ENCODE assay signal across 8 mouse cellular contexts in the genomic region with DNA sequence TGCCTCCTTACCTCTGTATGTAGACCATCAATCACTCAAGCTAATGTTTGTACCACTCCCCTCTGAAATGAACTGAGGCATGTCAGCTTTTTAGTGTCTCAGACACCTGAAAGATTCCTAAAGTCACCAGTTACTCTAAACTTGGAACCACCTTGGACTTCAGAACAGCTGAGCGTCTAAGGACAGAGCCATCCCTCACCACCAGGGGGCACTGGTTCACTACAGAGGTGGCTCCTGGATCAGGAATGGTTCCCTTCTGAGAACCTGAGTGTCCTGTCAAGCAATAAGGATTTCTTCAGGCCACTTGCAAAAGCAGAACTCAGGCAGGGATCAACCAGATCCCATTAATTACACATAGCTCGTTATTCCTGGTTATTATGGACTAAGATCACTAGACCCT. TPM values are rescaled to one million over a fixed set of nuclear protein-coding genes. Genes with fewer than 3 reads are reported as not detected.
A peak's percentile ranks its signal among the peaks of the same experiment; 100 is the strongest.
DNase-seq lines count a peak whose midpoint lies in the region; ATAC-seq and TF ChIP-seq lines count a peak whose summit lies in the region.
"Had no signal": no experiment of that assay in that cellular context is flagged by ENCODE, and none has a peak within 500 bp of the region (broad histone marks: within the 10 kb centered on the region; RNA-seq: fewer than 3 reads in every experiment).

No protein-coding gene starts in this region.

- DNase-seq in MEL-GATA-1-ER (ENCODE audit: extremely low read depth, low read depth): peak; percentile 49
- peak; percentile 89 for DNase-seq in adrenal gland, postnatal 25 days
- DNase-seq in embryonic facial prominence, embryonic 14.5 days (ENCODE audit: low spot score): peak; percentile 86
- DNase-seq in heart, postnatal 4 days: peak; percentile 91
- peak; percentile 65 to 78 for DNase-seq in layer of hippocampus, postnatal 14 days (ENCODE audit: low spot score in 2 of 2)

- no peak for TF ChIP-seq POLR2A in small intestine, adult 2 months (IDR thresholded peaks at IDR 0.05; ENCODE audit: low read depth, low read length)

- H3K4me2 ChIP-seq in embryonic facial prominence, embryonic 14.5 days (ENCODE audit: low read depth, low read length): no peak overlapping the region

- H3K36me3 ChIP-seq in embryonic facial prominence, embryonic 14.5 days (ENCODE audit: control insufficient read depth, insufficient read depth, low read length): no peaks in the 10 kb centered on the region
- no peaks in the 10 kb centered on the region for H3K36me3 ChIP-seq in small intestine, adult 2 months (ENCODE audit: control insufficient read depth, insufficient read depth, low read length)

- peak; percentile 87; the same call in 1 of the 2 replicates for TF ChIP-seq CTCF in small intestine, adult 2 months (IDR thresholded peaks at IDR 0.05; ENCODE audit: extremely low read depth, insufficient read length, insufficient replicate concordance, low read depth, low read length)

- H3K9me3 ChIP-seq in embryonic facial prominence, embryonic 14.5 days (ENCODE audit: control insufficient read depth, low read length): 0 out of 2 replicates have a peak, but pooled peaks cover 3% of the 10 kb centered on the region

- no peaks in the 10 kb centered on the region for H3K4me1 ChIP-seq in embryonic facial prominence, embryonic 14.5 days (ENCODE audit: control insufficient read depth, insufficient read depth, low read length)
- no peaks in the 10 kb centered on the region for H3K4me1 ChIP-seq in small intestine, adult 2 months (ENCODE audit: control insufficient read depth, insufficient read depth, insufficient read length, low read length)

- no peak overlapping the region for H3K27ac ChIP-seq in embryonic facial prominence, embryonic 14.5 days (replicated peaks; ENCODE audit: low read depth, low read length)
- no peak overlapping the region for H3K27ac ChIP-seq in small intestine, adult 2 months (ENCODE audit: insufficient read depth, low read depth, low read length)

- no peaks in the 10 kb centered on the region for H3K27me3 ChIP-seq in embryonic facial prominence, embryonic 14.5 days (replicated peaks; ENCODE audit: control insufficient read depth, insufficient read depth, low read length)
- H3K27me3 ChIP-seq in small intestine, adult 2 months (ENCODE audit: control insufficient read depth, insufficient read depth, low read length): no peaks in the 10 kb centered on the region

- H3K9ac ChIP-seq in embryonic facial prominence, embryonic 14.5 days (ENCODE audit: low read depth, low read length): no peak overlapping the region

- peak; percentile 55; the same call in 1 of the 2 replicates for ATAC-seq in embryonic facial prominence, embryonic 14.5 days (ENCODE audit: low read depth)
- ATAC-seq in megakaryocyte, adult 5-6 weeks (ENCODE audit: poor library complexity, severe bottlenecking): peak; percentile 89

- 7% methylated on average over 2 of the region's 2 CpGs for WGBS in embryonic facial prominence, embryonic 14.5 days
- 5% methylated on average over 2 of the region's 2 CpGs for WGBS in small intestine, adult 2 months

- no peak overlapping the region for H3K4me3 ChIP-seq in embryonic facial prominence, embryonic 14.5 days (ENCODE audit: low read depth, low read length)
- H3K4me3 ChIP-seq in small intestine, adult 2 months (ENCODE audit: low read depth, low read length): no peak overlapping the region
- H3K4me3 ChIP-seq: megakaryocyte, embryonic 14.5 days had no signal

RNA-seq across cellular contexts. Expression of a gene that starts 5.9 kb away (rescaled TPM):
- 24.6 and 25.7 TPM in 2 replicates for total RNA-seq in adrenal gland, postnatal 25 days (2021)
- 14.8 and 15.4 TPM in 2 replicates for polyA plus RNA-seq in embryonic facial prominence, embryonic 14.5 days (2014; fragmentation: Nextera tagmentation; extraction: Ambion mirVana)
- total RNA-seq in heart, postnatal 4 days (2021): 10 to 100 TPM; 31.9 to 32.1 TPM
- total RNA-seq in layer of hippocampus, postnatal 14 days (2021): 10 to 100 TPM; 46.1 to 48.1 TPM
- total RNA-seq in megakaryocyte, adult 5-6 weeks (2015): 35.4 and 37.3 TPM in 2 replicates
- 5.2 and 7.4 TPM in 2 replicates for total RNA-seq in megakaryocyte, adult 5-6 weeks (2017)
- polyA plus RNA-seq in small intestine, adult 2 months (2012; rRNA removed): 18.2 and 26.3 TPM in 2 replicates

RNA-seq across cellular contexts. Expression of a gene that starts 30.5 kb away (rescaled TPM):
- total RNA-seq in adrenal gland, postnatal 25 days (2021): 22.6 and 25.0 TPM in 2 replicates
- polyA plus RNA-seq in embryonic facial prominence, embryonic 14.5 days (2014; fragmentation: Nextera tagmentation; extraction: Ambion mirVana): 23.7 and 27.6 TPM in 2 replicates
- 10 to 100 TPM; 14.5 to 15.1 TPM for total RNA-seq in heart, postnatal 4 days (2021)
- total RNA-seq in layer of hippocampus, postnatal 14 days (2021): 10 to 100 TPM; 18.8 to 23.9 TPM
- total RNA-seq in megakaryocyte, adult 5-6 weeks (2015): 7.0 and 7.4 TPM in 2 replicates
- 10.2 and 11.9 TPM in 2 replicates for total RNA-seq in megakaryocyte, adult 5-6 weeks (2017)
- polyA plus RNA-seq in small intestine, adult 2 months (2012; rRNA removed): 10.9 and 14.2 TPM in 2 replicates

RNA-seq across cellular contexts. Expression of a gene that starts 47.1 kb away (rescaled TPM):
- total RNA-seq in adrenal gland, postnatal 25 days (2021): not detected in 2 replicates
- polyA plus RNA-seq in embryonic facial prominence, embryonic 14.5 days (2014; fragmentation: Nextera tagmentation; extraction: Ambion mirVana): not detected in 2 replicates
- total RNA-seq in heart, postnatal 4 days (2021): not detected
- total RNA-seq in layer of hippocampus, postnatal 14 days (2021): not detected
- total RNA-seq in megakaryocyte, adult 5-6 weeks (2015): not detected in 2 replicates
- total RNA-seq in megakaryocyte, adult 5-6 weeks (2017): not detected in 2 replicates
- polyA plus RNA-seq in small intestine, adult 2 months (2012; rRNA removed): 1.6 TPM in 1 of 2 replicates, not detected in the other

RNA-seq across cellular contexts. Expression of a gene that starts 50.4 kb away (rescaled TPM):
- 0.30 TPM in 1 of 2 replicates, not detected in the other for total RNA-seq in adrenal gland, postnatal 25 days (2021)
- 0.17 TPM in 1 of 2 replicates, not detected in the other for polyA plus RNA-seq in embryonic facial prominence, embryonic 14.5 days (2014; fragmentation: Nextera tagmentation; extraction: Ambion mirVana)
- under 1 TPM; 0.69 to 0.74 TPM for total RNA-seq in heart, postnatal 4 days (2021)
- not detected for total RNA-seq in layer of hippocampus, postnatal 14 days (2021)
- not detected in 2 replicates for total RNA-seq in megakaryocyte, adult 5-6 weeks (2015)
- not detected in 2 replicates for total RNA-seq in megakaryocyte, adult 5-6 weeks (2017)
- not detected in 2 replicates for polyA plus RNA-seq in small intestine, adult 2 months (2012; rRNA removed)
